Mouse (Mus musculus): ENCODE results near the gene Sccpdh.
A peak's percentile ranks its signal among the peaks of the same experiment; 100 is the strongest.

The Sccpdh gene

DNA sequence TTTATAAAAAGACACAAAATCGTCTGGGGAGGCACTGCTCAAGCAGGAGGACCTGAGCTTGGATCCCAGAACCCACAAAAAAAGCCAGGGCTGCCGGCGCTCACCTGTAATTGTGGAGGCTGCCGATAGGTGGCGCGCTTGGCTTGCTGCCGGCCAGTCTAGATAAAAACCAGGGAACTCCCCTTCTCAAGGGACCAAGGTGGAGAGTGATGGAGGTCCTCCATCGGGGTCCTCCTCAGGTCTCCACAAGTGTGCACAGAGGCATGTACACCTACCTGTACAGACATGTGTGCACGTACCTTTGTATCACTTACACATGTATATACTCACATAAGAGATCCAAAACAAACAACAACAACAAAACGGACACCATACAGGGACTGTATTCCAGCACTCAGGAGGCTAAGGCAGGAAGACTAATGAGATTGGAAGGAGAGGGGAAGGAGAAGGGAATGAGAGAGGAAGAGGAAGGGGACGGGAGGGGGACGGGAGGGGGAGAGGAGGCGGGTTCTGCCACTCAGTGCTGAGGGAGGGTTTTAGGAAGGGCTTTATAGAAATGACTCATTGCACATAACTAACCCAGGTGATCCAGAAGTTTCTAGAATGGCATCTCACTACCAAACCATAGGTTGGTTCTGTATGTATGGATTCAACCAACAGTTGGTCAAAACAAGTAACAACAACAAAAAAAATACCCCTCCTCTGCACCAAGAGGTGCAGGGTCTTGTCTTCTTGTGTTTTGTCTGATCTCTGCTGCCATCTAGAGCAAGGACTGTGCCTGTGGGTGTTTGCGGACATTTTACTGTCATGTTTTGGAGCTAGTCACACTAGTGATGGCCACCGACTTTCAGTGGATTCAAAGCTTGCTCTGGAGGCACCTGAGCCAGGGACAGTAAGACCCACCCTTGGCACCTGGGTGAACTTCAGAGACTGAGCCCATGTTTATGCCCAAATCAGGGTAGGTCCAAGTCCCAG lies 66.8 kb downstream of the Sccpdh start:
- peak; percentile 54 for DNase-seq (ENCODE audit: low read depth)

DNA sequence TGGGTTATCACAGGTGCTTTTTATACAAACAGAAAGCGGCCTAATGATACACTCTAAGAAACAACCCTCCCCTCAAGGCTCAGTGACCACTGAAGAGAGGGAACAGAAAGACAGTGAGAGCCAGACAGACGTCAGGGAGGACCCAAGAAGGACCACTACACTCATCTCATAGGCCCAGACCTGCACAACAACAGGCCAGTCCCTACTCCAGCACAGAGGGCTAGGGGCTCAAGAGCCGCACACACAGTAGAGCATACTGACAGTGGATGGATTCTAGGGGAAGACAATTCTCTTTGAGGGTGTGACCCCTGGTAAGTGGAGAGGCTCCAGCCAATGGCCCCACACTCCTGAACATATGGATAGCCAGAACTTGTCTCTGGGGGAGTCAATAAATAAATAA lies 68.5 kb downstream of the Sccpdh start:
- no peak for DNase-seq (ENCODE audit: low read depth)
